In the genomic region with DNA sequence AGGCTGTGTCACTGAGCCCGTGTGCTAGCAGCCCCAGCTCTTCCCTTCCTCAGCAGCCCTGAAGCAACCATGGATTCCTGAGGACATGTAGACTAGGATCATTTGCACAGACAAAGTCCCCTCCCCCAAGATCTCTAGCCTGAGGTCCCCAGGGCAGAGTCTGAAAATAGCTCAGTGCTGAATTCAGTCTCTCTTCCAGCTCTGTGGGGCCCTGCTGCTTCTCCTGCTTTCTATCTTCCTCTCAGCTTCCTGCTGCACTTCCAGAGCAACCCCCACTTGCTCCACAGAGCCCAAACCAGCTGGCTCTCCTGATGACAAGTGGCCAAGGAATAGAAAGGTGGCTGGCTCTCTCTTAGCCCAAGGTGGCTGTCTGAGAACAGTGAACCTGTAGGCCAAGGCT, we compare ENCODE assay signal across 9 mouse cellular contexts.
DNase-seq lines count a peak whose midpoint lies in the region; ATAC-seq and TF ChIP-seq lines count a peak whose summit lies in the region.
"Had no signal": no experiment of that assay in that cellular context is flagged by ENCODE, and none has a peak within 500 bp of the region (broad histone marks: within the 10 kb centered on the region; RNA-seq: fewer than 3 reads in every experiment).

No protein-coding gene starts in this region.

- H3K27me3 ChIP-seq in kidney, embryonic 16.5 days (ENCODE audit: insufficient read depth, low read length) = no peaks in the 10 kb centered on the region
- H3K27me3 ChIP-seq in heart, postnatal 0 days (ENCODE audit: control insufficient read depth, insufficient read depth, low read length) = no peaks in the 10 kb centered on the region
- no peaks in the 10 kb centered on the region for H3K27me3 ChIP-seq in midbrain, embryonic 15.5 days (replicated peaks)
- H3K27me3 ChIP-seq: Patski had no signal

- peaks cover 28% of the 10 kb centered on the region for H3K4me1 ChIP-seq in kidney, embryonic 16.5 days (ENCODE audit: insufficient read depth, low read length)
- H3K4me1 ChIP-seq in heart, postnatal 0 days (ENCODE audit: control insufficient read depth, insufficient read depth) = peaks cover 38% of the 10 kb centered on the region
- peaks cover 51% of the 10 kb centered on the region for H3K4me1 ChIP-seq in midbrain, embryonic 15.5 days

- H3K4me2 ChIP-seq in kidney, embryonic 16.5 days (replicated peaks; ENCODE audit: low read depth, low read length) = no peak overlapping the region
- H3K4me2 ChIP-seq in heart, postnatal 0 days (ENCODE audit: low read depth, low read length) = 0 out of 2 replicates have a peak overlapping the region, but pooled peaks have one; percentile 4
- H3K4me2 ChIP-seq in midbrain, embryonic 15.5 days = no peak overlapping the region

- no peak for DNase-seq in kidney, adult 9 months
- peak; percentile 69 for DNase-seq in cerebellum, postnatal 10 days
- DNase-seq in heart, postnatal 0 days (ENCODE audit: low spot score) = peak; percentile 42
- no peak for DNase-seq in spleen, postnatal 14 days (ENCODE audit: low spot score in 2 of 2)
- DNase-seq in T-cell, adult 2 months (ENCODE audit: low spot score) = no peak

- no peak for TF ChIP-seq EP300 in heart, postnatal 0 days (IDR thresholded peaks at IDR 0.05; ENCODE audit: low read depth)

- no peak for TF ChIP-seq CTCF in heart, postnatal 0 days (IDR thresholded peaks at IDR 0.05; ENCODE audit: low read depth)

- 0 out of 2 replicates have a peak overlapping the region, but pooled peaks have one; percentile 27 for H3K27ac ChIP-seq in kidney, embryonic 16.5 days (ENCODE audit: low read length)
- H3K27ac ChIP-seq in heart, postnatal 0 days (ENCODE audit: low read depth) = peak overlapping the region; percentile 67
- peak overlapping the region; percentile 75 for H3K27ac ChIP-seq in midbrain, embryonic 15.5 days

- H3K9ac ChIP-seq in kidney, embryonic 16.5 days (replicated peaks; ENCODE audit: low read length) = 0 out of 2 replicates have a peak overlapping the region, but pooled peaks have one; percentile 19
- H3K9ac ChIP-seq in heart, postnatal 0 days (replicated peaks; ENCODE audit: low read depth, low read length) = 0 out of 2 replicates have a peak overlapping the region, but pooled peaks have one; percentile 36
- H3K9ac ChIP-seq in midbrain, embryonic 15.5 days = no peak overlapping the region

- no peak overlapping the region for H3K4me3 ChIP-seq in kidney, embryonic 16.5 days (ENCODE audit: low read length)
- H3K4me3 ChIP-seq in heart, postnatal 0 days (ENCODE audit: low read depth, low read length) = no peak overlapping the region
- H3K4me3 ChIP-seq in midbrain, embryonic 15.5 days = no peak overlapping the region

- 14% methylated on average over 1 of the region's 1 CpGs for WGBS in kidney, embryonic 16.5 days
- WGBS in heart, postnatal 0 days = 5% methylated on average over 1 of the region's 1 CpGs
- 38% methylated on average over 1 of the region's 1 CpGs for WGBS in midbrain, embryonic 15.5 days

- H3K36me3 ChIP-seq in kidney, embryonic 16.5 days (ENCODE audit: insufficient read depth, low read length) = no peaks in the 10 kb centered on the region
- H3K36me3 ChIP-seq in heart, postnatal 0 days (replicated peaks; ENCODE audit: control insufficient read depth, insufficient read depth, low read length) = no peaks in the 10 kb centered on the region
- H3K36me3 ChIP-seq in midbrain, embryonic 15.5 days (replicated peaks) = 0 out of 2 replicates have a peak, but pooled peaks cover 5% of the 10 kb centered on the region

- no peak for ATAC-seq in kidney, embryonic 16.5 days (ENCODE audit: low FRiP score, low TSS enrichment)
- peak; percentile 40 for ATAC-seq in heart, postnatal 0 days (ENCODE audit: insufficient read depth, low read depth)
- peak; percentile 27; the same call in 1 of the 2 replicates for ATAC-seq in midbrain, embryonic 15.5 days (replicated peaks)
- no peak for ATAC-seq in monocyte, adult 5-6 weeks (replicated peaks; ENCODE audit: insufficient number of reproducible peaks, low FRiP score, low TSS enrichment, poor library complexity, severe bottlenecking)
- ATAC-seq: Patski had no signal

- H3K9me3 ChIP-seq in kidney, embryonic 16.5 days (ENCODE audit: low read length) = no peaks in the 10 kb centered on the region
- no peaks in the 10 kb centered on the region for H3K9me3 ChIP-seq in heart, postnatal 0 days (replicated peaks; ENCODE audit: control insufficient read depth, low read length)
- H3K9me3 ChIP-seq in midbrain, embryonic 15.5 days = no peaks in the 10 kb centered on the region

Comparison
In these comparisons a context has a peak if more than half of its experiments do, and no peak if none do; other contexts are left out.
1. ATAC-seq: peak in heart, postnatal 0 days (single experiment) and midbrain, embryonic 15.5 days (single experiment); none in kidney, embryonic 16.5 days (single experiment) and monocyte, adult 5-6 weeks (single experiment).
2. DNase-seq: peak in cerebellum, postnatal 10 days (2 of 2) and heart, postnatal 0 days (single experiment); none in kidney, adult 9 months (single experiment), spleen, postnatal 14 days (0 of 2) and T-cell, adult 2 months (single experiment).
3. Peak in every context shown above with its lines, with median percentiles within 50 percentile points of each other: H3K27ac ChIP-seq.